Mouse (Mus musculus): ENCODE measurements around the gene AC124108.1.
"Not testable (repeated sequence)": the region's sequence is repeated elsewhere in the genome, so short reads cannot be mapped to it uniquely, and the experiment has no call there.

Gene AC124108.1

GRCm38 (mm10) chr1:132191093-132191785, at the start of gene AC124108.1, which contains the start of gene Lemd1:
Gene AC124108.1 (plus strand): TSS chr1:132191457.
Gene Lemd1 (plus strand): TSS chr1:132191431.
- peak in 1 of 2 experiments; percentile 18 for DNase-seq (ENCODE audit: low spot score in 2 of 2)

GRCm38 (mm10) chr1:132141753-132142152, 49.5 kb upstream of the AC124108.1 start:
- no peak for DNase-seq (ENCODE audit: low spot score in 2 of 2)

GRCm38 (mm10) chr1:132143079-132143478, 48.2 kb upstream of the AC124108.1 start:
- no peak for DNase-seq (ENCODE audit: low spot score in 2 of 2)

GRCm38 (mm10) chr1:132143730-132144129, 47.5 kb upstream of the AC124108.1 start:
- DNase-seq (ENCODE audit: low spot score in 2 of 2): no peak

GRCm38 (mm10) chr1:132144223-132144622, 47.0 kb upstream of the AC124108.1 start:
- peak; percentile 61 to 75 for DNase-seq (ENCODE audit: low spot score in 2 of 2)

- no peak for DNase-seq (ENCODE audit: low spot score in 2 of 2)
Measured at GRCm38 (mm10) chr1:132144837-132145236, 46.4 kb upstream of the AC124108.1 start.

GRCm38 (mm10) chr1:132145973-132146685, 45.1 kb upstream of the AC124108.1 start:
- no peak for DNase-seq (ENCODE audit: low spot score in 2 of 2)

GRCm38 (mm10) chr1:132149410-132149809, 41.8 kb upstream of the AC124108.1 start:
- no peak for DNase-seq (ENCODE audit: low spot score in 2 of 2)

- DNase-seq (ENCODE audit: low spot score in 2 of 2): no peak
Measured at GRCm38 (mm10) chr1:132150171-132150570, 41.1 kb upstream of the AC124108.1 start.

- DNase-seq (ENCODE audit: low spot score in 2 of 2): no peak
Measured at GRCm38 (mm10) chr1:132150817-132151601, 40.2 kb upstream of the AC124108.1 start.

GRCm38 (mm10) chr1:132151908-132152307, 39.3 kb upstream of the AC124108.1 start:
- no peak for DNase-seq (ENCODE audit: low spot score in 2 of 2)

GRCm38 (mm10) chr1:132153086-132153690, 38.1 kb upstream of the AC124108.1 start:
- no peak for DNase-seq (ENCODE audit: low spot score in 2 of 2)

GRCm38 (mm10) chr1:132153691-132154090, 37.6 kb upstream of the AC124108.1 start:
- DNase-seq (ENCODE audit: low spot score in 2 of 2): no peak

GRCm38 (mm10) chr1:132155737-132156136, 35.5 kb upstream of the AC124108.1 start:
- DNase-seq (ENCODE audit: low spot score in 2 of 2): peak; percentile 50 to 71

GRCm38 (mm10) chr1:132157016-132157781, 34.1 kb upstream of the AC124108.1 start:
- DNase-seq (ENCODE audit: low spot score in 2 of 2): peak in 1 of 2 experiments; percentile 87

GRCm38 (mm10) chr1:132157808-132158207, 33.4 kb upstream of the AC124108.1 start:
- DNase-seq (ENCODE audit: low spot score in 2 of 2): no peak

GRCm38 (mm10) chr1:132158741-132159140, 32.5 kb upstream of the AC124108.1 start:
- DNase-seq (ENCODE audit: low spot score in 2 of 2): no peak

GRCm38 (mm10) chr1:132159681-132160080, 31.6 kb upstream of the AC124108.1 start:
- DNase-seq (ENCODE audit: low spot score in 2 of 2): no peak

- DNase-seq (ENCODE audit: low spot score in 2 of 2): no peak
Measured at GRCm38 (mm10) chr1:132161211-132161880, 29.9 kb upstream of the AC124108.1 start.

- not testable (repeated sequence) for DNase-seq (ENCODE audit: low spot score in 2 of 2)
Measured at GRCm38 (mm10) chr1:132162618-132163017, 28.6 kb upstream of the AC124108.1 start.

Data from frontal cortex, postnatal 10 days (tissue).